Mouse (Mus musculus): ENCODE data around the gene Dcps. TPM values are rescaled to one million over a fixed set of nuclear protein-coding genes. Genes with fewer than 3 reads are reported as not detected.

Dcps gene
- total RNA-seq, 2 experiments from 2014 or later = 20.5 to 21.7 TPM

DNA sequence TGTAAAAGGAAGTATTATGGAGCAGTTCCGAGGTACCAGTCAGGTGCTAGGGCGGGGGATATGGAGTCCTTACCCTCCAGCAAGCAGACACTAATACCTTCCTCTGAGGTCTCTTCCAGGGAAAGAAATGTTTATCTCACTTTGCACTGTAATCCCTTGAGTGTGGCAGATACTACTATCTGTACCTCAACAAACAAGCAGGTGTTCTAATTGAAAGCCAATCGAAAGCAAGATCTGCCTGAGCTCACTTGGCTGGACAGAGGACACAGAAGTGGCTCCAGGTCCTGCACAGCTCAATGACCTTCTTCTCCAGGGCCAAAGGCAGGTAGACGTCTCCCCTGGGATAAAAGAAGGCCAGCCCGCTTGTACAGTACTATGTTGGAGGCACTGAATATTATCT lies 65.8 kb downstream of the Dcps start:
- DNase-seq (ENCODE audit: low spot score in 2 of 2) = no peak
- Histone ChIP-seq H3K4me3 (no peak overlapping the region), H3K27ac (peak overlapping the region; percentile 84)
- TF ChIP-seq CTCF (conservative IDR thresholded peaks at IDR 0.05) = no peak

GRCm38 (mm10) chr9:35108916-35109315 lies 66.9 kb downstream of the Dcps start:
- H3K27ac ChIP-seq = peak overlapping the region; percentile 94
- H3K4me3 ChIP-seq = no peak overlapping the region
- no peak for TF ChIP-seq CTCF (conservative IDR thresholded peaks at IDR 0.05)
- peak; percentile 80 to 92 for DNase-seq (ENCODE audit: low spot score in 2 of 2)

DNA sequence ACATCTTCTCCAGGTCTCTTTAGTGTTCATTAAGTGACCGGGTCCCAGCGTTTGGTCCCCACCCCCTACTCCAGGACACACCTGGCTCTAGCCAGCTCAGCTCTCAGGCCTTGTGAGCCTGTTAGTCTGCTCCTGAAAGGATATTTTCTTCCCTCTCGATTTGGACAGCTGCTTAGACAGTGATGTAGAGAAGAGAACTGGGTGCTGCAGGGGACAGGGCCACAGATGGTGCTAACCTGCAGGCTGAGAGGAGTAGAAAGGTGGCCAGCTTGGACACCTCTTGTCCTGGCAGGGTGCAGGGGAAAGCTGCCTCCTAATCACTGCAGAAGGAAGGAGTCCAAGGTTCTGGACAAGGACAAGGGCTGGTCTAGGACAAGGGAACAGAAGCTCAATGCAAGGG lies 67.8 kb downstream of the Dcps start:
- no peak for DNase-seq (ENCODE audit: low spot score in 2 of 2)
- Histone ChIP-seq H3K27ac (peak overlapping the region; percentile 94), H3K4me3 (no peak overlapping the region)
- no peak for TF ChIP-seq CTCF (conservative IDR thresholded peaks at IDR 0.05)

DNA sequence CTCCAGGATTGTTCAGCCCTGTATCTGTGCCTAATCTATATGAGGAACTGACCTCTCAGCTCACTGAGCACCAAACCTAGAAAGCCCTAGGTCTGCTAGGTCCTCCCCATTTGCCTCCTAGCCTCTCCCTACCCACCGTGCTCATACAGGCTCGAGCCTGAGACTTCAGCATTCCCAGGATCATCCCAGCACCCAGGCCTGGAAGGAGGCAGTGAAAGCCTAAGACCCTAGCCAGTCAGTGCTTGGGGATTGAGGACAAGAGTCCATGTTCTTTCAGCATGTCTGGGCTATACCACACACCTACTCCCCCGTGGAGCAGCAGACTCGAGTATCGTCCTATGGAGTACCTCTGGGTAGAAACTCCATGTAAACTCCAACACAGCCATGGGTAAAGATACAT lies 68.5 kb downstream of the Dcps start:
- peak overlapping the region; percentile 94 for H3K27ac ChIP-seq
- no peak for DNase-seq (ENCODE audit: low spot score in 2 of 2)
- no peak for TF ChIP-seq CTCF (conservative IDR thresholded peaks at IDR 0.05)

DNA sequence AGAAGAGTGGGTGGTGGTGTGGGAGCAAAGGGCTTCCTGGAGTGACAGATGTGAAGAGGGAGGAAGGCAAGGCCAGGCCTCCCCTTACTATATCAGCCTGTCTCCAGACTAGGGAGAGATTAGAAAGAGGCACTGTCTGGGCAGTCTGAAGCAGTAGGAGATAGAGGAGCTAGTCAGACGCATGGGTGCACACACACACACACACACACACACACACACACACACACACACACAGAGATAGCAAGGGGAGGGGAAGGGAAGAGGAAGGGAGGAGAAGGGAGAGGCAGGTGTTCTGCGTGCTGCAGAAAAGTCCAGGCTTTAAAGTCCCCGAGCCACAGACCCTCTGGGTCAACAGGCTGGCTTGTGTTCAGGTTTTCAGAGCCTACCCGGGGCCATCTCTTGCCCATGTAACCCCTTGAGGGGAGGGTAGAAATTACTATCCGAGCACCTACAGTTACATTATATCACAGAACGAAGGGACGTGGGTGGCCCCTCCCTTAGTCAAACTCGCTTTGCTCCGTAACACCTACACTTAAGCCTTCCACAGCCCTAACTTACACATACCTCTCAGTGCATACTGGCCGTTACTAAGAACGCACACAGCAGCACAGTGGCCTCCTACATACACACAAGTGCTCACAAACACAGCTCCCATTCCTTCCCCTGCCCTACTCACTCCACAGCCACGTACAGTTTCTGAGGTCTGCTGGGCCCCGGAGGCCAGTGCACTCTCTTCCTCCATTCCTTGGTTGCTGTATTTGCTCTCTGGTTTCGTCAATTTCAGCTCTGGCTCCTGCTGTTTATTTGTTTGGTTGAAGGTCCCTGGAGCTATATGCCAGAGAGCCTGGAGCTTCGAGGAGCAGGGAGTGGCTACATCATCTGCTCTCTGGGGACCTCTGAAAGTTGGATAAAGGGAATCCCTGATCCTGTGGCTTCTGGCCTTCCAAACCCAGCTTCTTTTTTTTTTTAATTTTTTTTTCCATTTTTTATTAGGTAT lies 69.7 kb downstream of the Dcps start:
- no peak for DNase-seq (ENCODE audit: low spot score in 2 of 2)
- TF ChIP-seq CTCF (conservative IDR thresholded peaks at IDR 0.05) = no peak
- H3K27ac ChIP-seq = peak overlapping the region; percentile 40; the same call in 1 of the 2 replicates

More for the DNA sequence above, 68.5 kb downstream of the Dcps start:
- no peak overlapping the region for H3K4me3 ChIP-seq

DNA sequence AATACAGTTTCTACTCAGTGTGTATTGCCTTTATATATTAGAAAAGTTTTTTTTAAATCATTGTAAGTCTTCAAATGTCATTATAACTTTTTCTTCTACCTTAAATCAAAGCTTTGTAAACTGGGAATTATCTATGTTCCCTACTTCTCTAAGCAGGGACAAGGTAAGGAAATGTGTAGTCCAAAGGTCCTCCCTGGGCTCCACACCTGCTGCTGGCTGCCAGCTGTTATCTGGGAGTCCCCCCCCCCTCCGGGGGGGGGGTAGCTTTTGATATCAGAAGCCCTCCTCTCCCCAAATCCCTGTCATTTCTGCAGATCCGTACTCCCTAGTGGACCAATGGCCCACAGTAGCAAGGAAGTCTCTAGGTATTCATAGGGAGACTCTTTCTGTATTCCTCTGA lies 70.4 kb downstream of the Dcps start:
- no peak overlapping the region for H3K4me3 ChIP-seq
- DNase-seq (ENCODE audit: low spot score in 2 of 2) = no peak
- TF ChIP-seq CTCF (conservative IDR thresholded peaks at IDR 0.05) = no peak

More for the DNA sequence above, 69.7 kb downstream of the Dcps start:
- no peak overlapping the region for H3K4me3 ChIP-seq

DNA sequence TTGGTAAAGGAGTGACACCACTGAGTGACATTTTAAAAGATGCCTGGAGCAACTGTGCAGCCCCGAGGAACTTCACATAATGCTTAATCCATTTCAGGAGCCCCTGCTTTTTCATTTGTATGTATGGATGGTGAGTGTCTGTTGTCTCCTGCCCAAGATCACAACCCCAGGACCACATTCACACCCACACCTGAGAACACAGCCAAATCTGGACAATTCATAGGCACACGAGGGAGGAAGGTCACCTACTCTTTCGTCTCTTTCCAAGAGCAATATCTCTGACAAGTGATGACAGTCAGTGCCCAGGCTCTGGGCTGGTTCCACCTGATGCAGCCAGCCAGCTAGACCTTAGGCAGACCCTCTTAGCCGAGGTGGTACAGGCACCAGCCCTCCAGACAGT lies 71.2 kb downstream of the Dcps start:
- H3K4me3 ChIP-seq = no peak overlapping the region

More for the DNA sequence above, 70.4 kb downstream of the Dcps start:
- peak overlapping the region; percentile 59; the same call in 1 of the 2 replicates for H3K27ac ChIP-seq

DNA sequence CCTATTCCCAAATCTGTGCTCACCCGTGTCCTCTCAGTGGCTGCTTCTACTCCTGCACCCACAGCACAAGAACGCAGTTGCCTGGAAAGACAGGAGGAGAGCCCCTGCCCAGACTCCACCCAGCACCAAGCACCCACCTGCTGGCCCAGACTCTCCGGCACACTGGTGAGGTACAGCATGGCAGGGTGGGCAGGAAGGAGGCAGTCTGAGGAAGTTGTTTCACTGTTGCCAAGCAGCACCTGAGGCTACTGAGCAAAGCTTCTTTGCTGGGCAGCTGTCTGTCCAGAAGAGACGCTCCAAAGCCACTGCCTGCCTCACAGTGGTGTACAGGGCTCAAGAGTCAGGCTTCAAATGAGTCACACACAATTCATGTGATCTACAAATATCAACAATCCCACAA lies 77.1 kb downstream of the Dcps start:
- no peak for DNase-seq (ENCODE audit: low spot score in 2 of 2)

More for the DNA sequence above, 71.2 kb downstream of the Dcps start:
- H3K27ac ChIP-seq = peak overlapping the region; percentile 59; the same call in 1 of the 2 replicates
- TF ChIP-seq CTCF (conservative IDR thresholded peaks at IDR 0.05) = no peak
- DNase-seq (ENCODE audit: low spot score in 2 of 2) = no peak

DNA sequence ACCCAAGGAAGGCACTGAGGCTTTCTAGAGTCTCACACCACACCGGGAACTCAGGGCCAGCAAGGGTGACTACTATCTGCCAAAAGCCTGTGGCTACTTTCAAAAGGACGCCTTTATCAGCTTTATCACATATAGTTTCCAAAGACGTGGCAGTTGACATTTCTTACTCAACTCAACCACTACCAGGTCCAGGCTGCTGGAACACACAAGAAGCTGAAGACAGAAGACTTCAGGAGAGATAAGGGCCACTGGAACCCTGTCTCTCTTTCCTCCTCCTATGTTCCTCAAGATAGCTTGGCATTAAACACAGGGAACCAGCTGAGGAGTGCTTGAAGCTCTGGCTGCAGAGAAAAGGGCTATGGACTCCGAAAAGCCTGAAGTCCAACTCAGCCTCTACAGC lies 78.0 kb downstream of the Dcps start:
- TF ChIP-seq CTCF (conservative IDR thresholded peaks at IDR 0.05) = no peak

More for the DNA sequence above, 77.1 kb downstream of the Dcps start:
- no peak for TF ChIP-seq CTCF (conservative IDR thresholded peaks at IDR 0.05)
- no peak overlapping the region for H3K27ac ChIP-seq
- H3K4me3 ChIP-seq = no peak overlapping the region

GRCm38 (mm10) chr9:35095726-35096125 lies 80.1 kb downstream of the Dcps start:
- no peak overlapping the region for H3K27ac ChIP-seq
- H3K4me3 ChIP-seq = no peak overlapping the region
- no peak for DNase-seq (ENCODE audit: low spot score in 2 of 2)
- TF ChIP-seq CTCF (conservative IDR thresholded peaks at IDR 0.05) = no peak

More for the DNA sequence above, 78.0 kb downstream of the Dcps start:
- Histone ChIP-seq H3K27ac (no peak overlapping the region), H3K4me3 (no peak overlapping the region)
- DNase-seq (ENCODE audit: low spot score in 2 of 2) = no peak

GRCm38 (mm10) chr9:35093350-35093749 lies 82.5 kb downstream of the Dcps start:
- DNase-seq (ENCODE audit: low spot score in 2 of 2) = no peak
- TF ChIP-seq CTCF (conservative IDR thresholded peaks at IDR 0.05) = no peak
- Histone ChIP-seq H3K4me3 (no peak overlapping the region), H3K27ac (no peak overlapping the region)

- no peak for TF ChIP-seq CTCF (conservative IDR thresholded peaks at IDR 0.05)
- H3K27ac ChIP-seq = no peak overlapping the region
Observed at GRCm38 (mm10) chr9:35092904-35093303, 83.0 kb downstream of the Dcps start.

More at GRCm38 (mm10) chr9:35092904-35093303, 83.0 kb downstream of the Dcps start:
- DNase-seq (ENCODE audit: low spot score in 2 of 2) = no peak
- no peak overlapping the region for H3K4me3 ChIP-seq

Other genes with a start within 250 kb of the Dcps start
- 10 to 100 TPM; 25.8 to 29.0 TPM for gene St3gal4, start 56.8 kb downstream of the Dcps start, total RNA-seq (2021)
- gene Srpr, start 24.1 kb upstream of the Dcps start, total RNA-seq (2021) = 10 to 100 TPM; 65.4 to 65.6 TPM
- gene Tirap, start 24.2 kb upstream of the Dcps start, total RNA-seq (2021) = 1 to 10 TPM; 1.6 to 2.7 TPM
- 10 to 100 TPM; 35.4 to 37.3 TPM for gene Foxred1, start 35.0 kb upstream of the Dcps start, total RNA-seq (2021)
- 10 to 100 TPM; 27.2 to 35.4 TPM for gene Fam118b, start 91.7 kb upstream of the Dcps start, total RNA-seq (2021)
- 10 to 100 TPM; 10.9 to 11.0 TPM for gene Rpusd4, start 91.8 kb upstream of the Dcps start, total RNA-seq (2021)
- gene Cdon, start 245.1 kb upstream of the Dcps start, total RNA-seq (2021) = 10 to 100 TPM; 11.3 to 14.2 TPM

Measured in layer of hippocampus, adult 2 months (tissue).